Mouse (Mus musculus): ENCODE data around the gene Zmiz2.
"Not testable (repeated sequence)": the region's sequence is repeated elsewhere in the genome, so short reads cannot be mapped to it uniquely, and the experiment has no call there.

Gene Zmiz2

GRCm38 (mm10) chr11:6398141-6398540 lies 9.3 kb downstream of the Zmiz2 start:
- no peak for DNase-seq (ENCODE audit: low read depth)

GRCm38 (mm10) chr11:6402515-6403510 lies 13.9 kb downstream of the Zmiz2 start:
- peak; percentile 86 for DNase-seq (ENCODE audit: low read depth)

GRCm38 (mm10) chr11:6403830-6404405 lies 15.0 kb downstream of the Zmiz2 start:
- DNase-seq (ENCODE audit: low read depth): no peak

GRCm38 (mm10) chr11:6404699-6405566 lies 16.1 kb downstream of the Zmiz2 start:
- no peak for DNase-seq (ENCODE audit: low read depth)

- no peak for DNase-seq (ENCODE audit: low read depth)
Observed at GRCm38 (mm10) chr11:6405591-6406081, 16.8 kb downstream of the Zmiz2 start.

GRCm38 (mm10) chr11:6406251-6407161 lies 17.6 kb downstream of the Zmiz2 start:
- no peak for DNase-seq (ENCODE audit: low read depth)

- no peak for DNase-seq (ENCODE audit: low read depth)
Observed at GRCm38 (mm10) chr11:6407162-6407621, 18.3 kb downstream of the Zmiz2 start.

- peak; percentile 72 for DNase-seq (ENCODE audit: low read depth)
Observed at GRCm38 (mm10) chr11:6410050-6410602, 21.3 kb downstream of the Zmiz2 start.

- peak; percentile 47 for DNase-seq (ENCODE audit: low read depth)
Observed at GRCm38 (mm10) chr11:6410755-6411154, 21.9 kb downstream of the Zmiz2 start.

- peak; percentile 82 for DNase-seq (ENCODE audit: low read depth)
Observed at GRCm38 (mm10) chr11:6411684-6412083, 22.8 kb downstream of the Zmiz2 start.

GRCm38 (mm10) chr11:6413264-6413663 lies 24.4 kb downstream of the Zmiz2 start:
- no peak for DNase-seq (ENCODE audit: low read depth)

GRCm38 (mm10) chr11:6414751-6415550 lies 26.1 kb downstream of the Zmiz2 start, which contains the start of gene Ppia:
TSS of gene Ppia (plus strand) at chr11:6415443.
- no peak for DNase-seq (ENCODE audit: low read depth)

GRCm38 (mm10) chr11:6415551-6416404 lies 26.9 kb downstream of the Zmiz2 start:
- peak; percentile 97 for DNase-seq (ENCODE audit: low read depth)

- DNase-seq (ENCODE audit: low read depth): peak; percentile 93
Observed at GRCm38 (mm10) chr11:6416405-6417034, 27.6 kb downstream of the Zmiz2 start.

GRCm38 (mm10) chr11:6417069-6417468 lies 28.2 kb downstream of the Zmiz2 start:
- DNase-seq (ENCODE audit: low read depth): no peak

- peak; percentile 42 for DNase-seq (ENCODE audit: low read depth)
Observed at GRCm38 (mm10) chr11:6417490-6417889, 28.6 kb downstream of the Zmiz2 start.

GRCm38 (mm10) chr11:6418751-6419150 lies 29.9 kb downstream of the Zmiz2 start:
- no peak for DNase-seq (ENCODE audit: low read depth)

GRCm38 (mm10) chr11:6419156-6419555 lies 30.3 kb downstream of the Zmiz2 start:
- not testable (repeated sequence) for DNase-seq (ENCODE audit: low read depth)

Measured in induced T-regulatory cell, adult 2 months (primary cell).